Comparison of ENCODE assay signal across 8 mouse cellular contexts in the genomic region with DNA sequence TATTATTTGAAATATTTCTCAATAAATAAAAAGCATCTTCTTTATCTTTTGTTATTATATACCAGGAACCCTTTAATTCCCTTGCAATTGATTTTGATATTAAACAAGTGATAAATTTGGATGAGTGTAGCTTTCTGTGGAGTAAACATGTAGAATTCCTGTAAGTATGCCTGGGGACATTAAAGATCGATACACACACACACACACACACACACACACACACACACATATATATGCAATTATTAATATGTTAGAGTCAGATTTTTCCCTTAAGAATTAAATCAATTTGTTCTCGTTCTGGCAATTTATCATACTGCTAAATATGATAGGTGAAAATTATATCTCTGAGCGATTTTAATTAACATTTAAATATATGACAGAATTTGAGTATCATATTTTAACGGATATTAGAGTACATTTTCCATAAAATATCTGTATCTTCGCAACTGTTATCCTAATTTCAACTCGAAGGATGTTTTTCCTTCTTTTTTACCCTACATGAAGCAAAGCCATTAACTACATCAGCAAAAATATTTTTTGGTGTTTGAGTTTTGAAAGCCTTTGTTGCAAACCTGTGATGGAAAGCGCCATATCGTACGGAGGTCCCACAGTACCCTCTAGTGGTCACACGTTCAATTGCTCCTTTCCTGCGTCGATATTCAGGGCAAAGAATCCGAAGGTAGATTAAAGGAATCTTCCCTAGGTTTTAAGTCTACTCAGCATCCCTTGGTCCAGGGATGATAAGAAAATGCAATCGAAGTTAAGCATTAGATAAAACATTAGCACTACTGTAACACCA.
A peak's percentile ranks its signal among the peaks of the same experiment; 100 is the strongest.
DNase-seq lines count a peak whose midpoint lies in the region; ATAC-seq and TF ChIP-seq lines count a peak whose summit lies in the region.

No protein-coding gene starts in this region.

- no peaks in the 10 kb centered on the region for H3K36me3 ChIP-seq in intestine, embryonic 14.5 days (ENCODE audit: control insufficient read depth, insufficient read depth, low read length)
- no peaks in the 10 kb centered on the region for H3K36me3 ChIP-seq in intestine, embryonic 15.5 days
- no peaks in the 10 kb centered on the region for H3K36me3 ChIP-seq in G1E (replicated peaks)

- H3K4me1 ChIP-seq in intestine, embryonic 14.5 days (replicated peaks; ENCODE audit: control insufficient read depth, insufficient read depth, low read length): no peaks in the 10 kb centered on the region
- H3K4me1 ChIP-seq in intestine, embryonic 15.5 days (replicated peaks): no peaks in the 10 kb centered on the region
- no peaks in the 10 kb centered on the region for H3K4me1 ChIP-seq in G1E (ENCODE audit: insufficient read depth, low read depth, low read length)

- WGBS in intestine, embryonic 14.5 days: 20% methylated on average over 14 of the region's 14 CpGs
- 19% methylated on average over 14 of the region's 14 CpGs for WGBS in intestine, embryonic 15.5 days

- no peaks in the 10 kb centered on the region for H3K27me3 ChIP-seq in intestine, embryonic 14.5 days (replicated peaks; ENCODE audit: control insufficient read depth, insufficient read depth, low read length)
- H3K27me3 ChIP-seq in intestine, embryonic 15.5 days (replicated peaks): no peaks in the 10 kb centered on the region
- no peaks in the 10 kb centered on the region for H3K27me3 ChIP-seq in G1E (ENCODE audit: insufficient read depth, low read length)

- no peak overlapping the region for H3K9ac ChIP-seq in intestine, embryonic 14.5 days (ENCODE audit: low read length)
- H3K9ac ChIP-seq in intestine, embryonic 15.5 days: no peak overlapping the region

- no peak overlapping the region for H3K4me3 ChIP-seq in intestine, embryonic 14.5 days (ENCODE audit: low read depth, low read length)
- no peak overlapping the region for H3K4me3 ChIP-seq in intestine, embryonic 15.5 days (replicated peaks)
- H3K4me3 ChIP-seq in G1E (ENCODE audit: low read depth, low read length): no peak overlapping the region

- TF ChIP-seq CTCF in G1E (IDR thresholded peaks at IDR 0.05; ENCODE audit: low read depth, low read length): peak; percentile 63

- ATAC-seq in intestine, embryonic 14.5 days (replicated peaks; ENCODE audit: low FRiP score, low TSS enrichment, low read depth): no peak
- ATAC-seq in intestine, embryonic 15.5 days: no peak
- ATAC-seq in G1E (ENCODE audit: extremely low read depth, insufficient number of reproducible peaks, low FRiP score, poor library complexity, severe bottlenecking): no peak

- H3K9me3 ChIP-seq in intestine, embryonic 14.5 days (ENCODE audit: control insufficient read depth, low read length): no peaks in the 10 kb centered on the region
- H3K9me3 ChIP-seq in intestine, embryonic 15.5 days: no peaks in the 10 kb centered on the region
- H3K9me3 ChIP-seq in G1E (replicated peaks): no peaks in the 10 kb centered on the region

- DNase-seq in intestine, embryonic 14.5 days (ENCODE audit: low spot score): peak; percentile 69
- DNase-seq in G1E (ENCODE audit: low spot score): no peak
- peak; percentile 46 for DNase-seq in cerebellum, adult 9-10 months
- DNase-seq in frontal cortex, postnatal 25 days (ENCODE audit: low spot score in 2 of 2): peak; percentile 20 to 41
- peak; percentile 34 to 45 for DNase-seq in layer of hippocampus, postnatal 36 days
- peak; percentile 39 for DNase-seq in neural tube, embryonic 10.5 days (ENCODE audit: extremely low spot score, low spot score)
- DNase-seq in T-cell, adult 2 months (ENCODE audit: low spot score): no peak

- no peak overlapping the region for H3K4me2 ChIP-seq in intestine, embryonic 14.5 days (ENCODE audit: low read length)
- no peak overlapping the region for H3K4me2 ChIP-seq in intestine, embryonic 15.5 days (replicated peaks)

- H3K27ac ChIP-seq in intestine, embryonic 14.5 days (ENCODE audit: low read depth): no peak overlapping the region
- no peak overlapping the region for H3K27ac ChIP-seq in intestine, embryonic 15.5 days

Comparison
In these comparisons a context has a peak if more than half of its experiments do, and no peak if none do; other contexts are left out.
1. DNase-seq: peak in intestine, embryonic 14.5 days (single experiment), cerebellum, adult 9-10 months (single experiment), frontal cortex, postnatal 25 days (2 of 2), layer of hippocampus, postnatal 36 days (2 of 2) and neural tube, embryonic 10.5 days (single experiment); none in G1E (single experiment) and T-cell, adult 2 months (single experiment).